Mouse (Mus musculus) monocyte, adult 2 months (primary cell): ENCODE results near the gene Pex1.
"Not testable (repeated sequence)": the region's sequence is repeated elsewhere in the genome, so short reads cannot be mapped to it uniquely, and the experiment has no call there.

Source experiments
- DNase-seq, 2 experiments: peaks; one replicate each; pipeline ENCODE4 v3.0.0; 2022; ENCODE audit warnings: low spot score in 2 of 2, low read depth in 1 of 2

Pex1 gene

GRCm38 (mm10) chr5:3644621-3645020 lies 48.8 kb downstream of the Pex1 start:
- DNase-seq = no peak

DNA sequence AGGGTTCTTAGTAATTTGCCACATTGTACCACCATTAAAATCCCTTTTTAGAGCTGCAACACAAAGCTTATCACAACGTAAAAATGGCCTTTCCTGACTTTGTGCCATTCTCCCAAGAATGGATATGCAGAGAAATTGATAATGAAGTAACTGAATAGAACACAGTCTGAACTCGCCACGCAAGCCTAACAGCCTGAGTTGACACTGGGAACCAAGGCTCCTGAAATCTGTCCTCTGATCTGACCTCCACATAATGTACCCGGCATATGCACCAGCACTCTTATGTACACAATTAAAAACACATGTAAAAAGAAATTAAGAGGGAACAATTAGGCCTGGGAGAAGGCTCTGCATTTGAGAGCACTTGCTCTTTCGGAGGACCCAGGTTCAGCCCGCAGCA lies 49.5 kb downstream of the Pex1 start:
- DNase-seq = no peak

DNA sequence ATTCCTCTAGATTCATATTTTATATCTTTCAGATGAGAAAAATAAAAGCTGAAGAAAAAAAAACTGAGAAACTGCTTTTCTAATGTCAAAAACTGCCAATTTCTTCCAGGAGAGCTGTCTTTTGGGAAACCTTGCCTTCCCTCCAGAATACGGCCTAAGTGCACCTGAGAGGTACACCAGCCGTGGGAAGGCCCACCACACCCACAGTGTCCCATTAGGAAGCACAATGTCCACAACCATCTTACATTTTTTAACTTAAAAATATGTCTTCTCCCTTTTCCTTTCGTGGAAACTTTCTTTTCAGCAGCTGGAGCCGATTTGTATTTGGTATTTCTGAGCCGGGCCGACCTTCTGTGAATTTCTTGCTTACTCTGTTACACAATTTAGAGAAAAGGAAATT lies 50.7 kb downstream of the Pex1 start:
- no peak for DNase-seq

- DNase-seq = no peak
Observed at GRCm38 (mm10) chr5:3646991-3647707, 51.3 kb downstream of the Pex1 start.

DNA sequence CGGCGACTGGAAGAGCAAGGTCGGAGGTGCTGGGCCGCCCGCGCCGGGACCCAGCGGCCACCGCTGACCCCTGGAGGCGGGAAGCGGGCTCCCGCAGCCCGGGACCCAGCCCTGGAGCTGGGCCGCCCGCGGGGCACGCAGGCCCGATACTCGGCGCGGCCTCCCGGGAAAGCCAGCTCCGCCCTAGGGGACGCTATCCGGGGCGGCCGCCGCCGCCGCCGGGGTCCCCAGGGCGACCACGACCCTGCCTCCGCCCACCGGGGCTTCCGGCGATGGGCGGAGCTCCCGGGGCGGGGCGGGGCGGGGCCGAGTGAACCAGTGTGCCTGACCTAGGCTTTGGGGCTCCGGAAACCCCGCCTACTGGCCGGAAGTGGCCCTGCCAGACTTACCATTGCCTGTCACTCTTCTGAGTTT lies 51.8 kb downstream of the Pex1 start:
- DNase-seq = peak; percentile 48 to 71

GRCm38 (mm10) chr5:3648206-3648848 lies 52.5 kb downstream of the Pex1 start:
- DNase-seq = no peak

- DNase-seq = no peak
Observed at GRCm38 (mm10) chr5:3648849-3649210, 53.0 kb downstream of the Pex1 start.

GRCm38 (mm10) chr5:3650881-3651280 lies 55.0 kb downstream of the Pex1 start, which contains the start of gene Tmbim7:
Tmbim7 (plus strand) TSS chr5:3651181.
- DNase-seq = no peak

GRCm38 (mm10) chr5:3651621-3652020 lies 55.8 kb downstream of the Pex1 start:
- no peak for DNase-seq

DNA sequence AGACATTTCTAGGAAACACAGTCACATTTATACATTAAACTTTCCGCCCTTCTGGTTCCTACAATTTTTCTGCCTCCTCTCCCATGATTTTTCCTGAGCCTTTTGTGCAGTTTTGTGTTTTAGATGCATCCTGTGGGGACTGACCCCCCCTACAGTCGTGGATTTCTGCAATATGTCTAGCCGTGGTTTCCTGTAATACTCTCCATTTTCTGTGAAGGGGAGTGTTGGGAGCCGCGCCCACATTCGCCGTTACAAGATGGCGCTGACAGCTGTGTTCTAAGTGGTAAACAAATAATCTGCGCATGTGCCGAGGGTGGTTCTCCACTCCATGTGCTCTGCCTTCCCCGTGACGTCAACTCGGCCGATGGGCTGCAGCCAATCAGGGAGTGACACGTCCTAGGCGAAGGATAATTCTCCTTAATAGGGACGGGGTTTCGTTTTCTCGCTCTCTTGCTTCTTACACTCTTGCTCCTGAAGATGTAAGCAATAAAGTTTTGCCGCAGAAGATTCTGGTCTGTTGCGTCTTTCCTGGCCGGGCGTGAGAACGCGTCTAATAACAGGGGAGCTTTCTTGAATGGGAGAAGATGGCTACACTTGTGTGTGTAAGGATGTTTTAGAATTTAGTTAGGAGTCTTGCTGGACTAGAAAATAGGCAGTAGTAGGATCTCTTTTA lies 57.2 kb downstream of the Pex1 start:
- not testable (repeated sequence) for DNase-seq

DNA sequence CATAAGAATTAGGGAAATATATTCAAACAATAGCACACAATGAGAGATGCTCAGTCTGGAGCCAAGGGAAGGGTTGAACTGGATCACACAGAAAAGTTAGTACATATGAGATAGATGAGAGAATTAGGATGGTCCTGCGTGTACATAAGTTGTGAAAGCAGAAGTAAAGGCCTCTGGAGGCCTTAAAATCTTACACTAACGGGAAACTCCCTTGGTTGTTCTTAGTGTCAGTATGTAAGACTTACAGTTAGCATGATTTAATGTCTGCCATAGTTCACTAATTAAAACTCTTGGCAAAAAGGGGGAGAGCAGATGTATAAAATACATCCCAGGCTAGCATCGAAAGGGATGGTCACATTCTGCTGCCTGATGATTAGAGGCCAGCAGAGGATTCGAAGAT lies 57.9 kb downstream of the Pex1 start:
- no peak for DNase-seq

DNA sequence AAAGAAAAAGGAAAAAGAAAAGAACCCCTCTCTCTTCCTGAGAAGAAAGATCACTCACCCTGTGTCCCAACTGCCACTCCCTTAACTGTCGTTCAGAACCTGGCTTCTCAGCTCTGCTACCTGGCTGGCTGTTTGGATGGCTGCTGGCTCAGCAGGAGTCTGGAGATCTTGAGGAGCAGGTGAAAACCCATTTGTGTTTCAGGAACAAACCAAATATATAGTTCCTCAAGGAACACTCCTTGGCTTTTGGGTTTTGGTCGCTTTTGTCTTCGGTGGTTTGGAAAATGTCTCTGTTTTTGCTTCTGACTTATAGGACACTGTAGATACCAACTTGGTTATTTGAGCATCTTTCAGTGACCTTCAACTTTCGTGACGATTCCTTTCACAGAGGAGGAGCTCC lies 61.2 kb downstream of the Pex1 start, which contains the start of gene Gatad1:
Gene Gatad1, minus strand, starts transcription at position 101 of the 400 bp plus-strand sequence.
- no peak for DNase-seq

GRCm38 (mm10) chr5:3665225-3665624 lies 69.4 kb downstream of the Pex1 start:
- DNase-seq = no peak

- DNase-seq = no peak
Observed at GRCm38 (mm10) chr5:3666585-3666984, 70.7 kb downstream of the Pex1 start.

DNA sequence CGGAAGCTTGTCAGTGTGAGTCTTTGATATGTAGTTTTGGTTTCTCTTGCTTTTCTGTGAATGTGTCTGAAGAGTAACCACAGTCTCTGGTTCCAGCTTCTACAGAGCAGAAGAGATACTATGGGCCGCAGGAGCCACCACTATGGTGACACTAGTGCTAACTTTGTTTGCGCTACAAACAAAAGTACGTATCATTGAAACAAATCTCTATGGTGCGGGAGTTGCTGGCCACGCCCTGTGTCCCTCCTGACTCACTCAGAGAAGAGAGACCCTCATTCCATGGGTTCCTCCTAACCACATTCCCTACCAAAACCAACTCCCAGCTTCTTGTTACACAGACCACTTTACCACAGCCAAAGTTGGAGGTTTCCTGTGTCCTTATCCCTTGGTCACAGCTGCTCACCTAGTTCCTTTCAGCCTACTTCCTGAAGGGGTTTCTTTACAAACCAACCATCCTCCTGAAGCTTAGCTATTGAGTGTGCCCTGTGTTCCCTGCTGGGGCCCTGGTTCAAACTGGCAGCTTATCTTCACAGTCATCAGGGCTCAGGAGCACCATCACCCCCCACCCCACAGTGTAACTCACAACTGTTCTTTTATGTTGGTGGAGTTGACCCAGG lies 74.2 kb downstream of the Pex1 start:
- DNase-seq = no peak
